Mouse (Mus musculus) neural tube, embryonic 12.5 days (tissue): Measurements from ENCODE around the gene Tmprss9. TPM values are rescaled to one million over a fixed set of nuclear protein-coding genes. Genes with fewer than 3 reads are reported as not detected.

Source experiments
- ATAC-seq: fragments of 200-750 bp; cut with Nextera tagmentation; 2 replicates; pipeline ENCODE4 v1.8.0; 2017; ENCODE audit warnings: low read depth, mild to moderate bottlenecking, moderate TSS enrichment, moderate library complexity; ENCODE audit not compliant: low FRiP score
- H3K27ac ChIP-seq: fragments of 300-500 bp; sonication (generic); 2 replicates; pipeline ENCODE4 v1.5.1; 2016
- H3K27me3 ChIP-seq: fragments of 300-500 bp; sonication (generic); replicated peaks from 2 replicates; pipeline ENCODE4 v1.6.1; 2016; ENCODE audit warnings: mild to moderate bottlenecking
- H3K36me3 ChIP-seq: fragments of 300-500 bp; sonication (generic); 2 replicates; pipeline ENCODE4 v1.6.1; 2016; ENCODE audit warnings: mild to moderate bottlenecking
- H3K4me1 ChIP-seq: fragments of 300-500 bp; sonication (generic); 2 replicates; pipeline ENCODE4 v1.6.1; 2016
- H3K4me2 ChIP-seq: fragments of 300-500 bp; sonication (generic); replicated peaks from 2 replicates; pipeline ENCODE4 v1.6.1; 2016; ENCODE audit warnings: mild to moderate bottlenecking
- H3K4me3 ChIP-seq: fragments of 300-500 bp; sonication (generic); 2 replicates; pipeline ENCODE4 v1.5.1; 2016
- H3K9ac ChIP-seq: fragments of 300-500 bp; sonication (generic); 2 replicates; pipeline ENCODE4 v1.6.1; 2016; ENCODE audit warnings: mild to moderate bottlenecking
- H3K9me3 ChIP-seq: fragments of 300-500 bp; sonication (generic); 2 replicates; pipeline ENCODE4 v1.6.1; 2016; ENCODE audit warnings: mild to moderate bottlenecking
- WGBS: fragments of 180-500 bp; shearing (Covaris S2); methylation state at CpG from one replicate; pipeline ENCODE4 v1.1.7; 2016; 5-methylcytosine and 5-hydroxymethylcytosine counted together
- polyA plus RNA-seq: library from polyadenylated mRNA; unstranded; fragments of >200 nt; fragmentation: Nextera tagmentation; extraction: Ambion mirVana; gene quantifications from 2 replicates; pipeline ENCODE4 v1.2.1, GENCODE M21; 2016

Gene Tmprss9
- polyA plus RNA-seq, 1 experiment from 2014 or later: 0.06 TPM

GRCm38 (mm10) chr10:80935698-80936097 is 64.0 kb downstream of the Tmprss9 start:
- H3K27ac ChIP-seq: no peak overlapping the region
- peak overlapping the region; percentile 57 for H3K4me2 ChIP-seq
- H3K4me3 ChIP-seq: 0 out of 2 replicates have a peak overlapping the region, but pooled peaks have one; percentile 25
- WGBS: 3% methylated on average over 17 of the region's 17 CpGs
- no peak for ATAC-seq
- peaks cover 84% of the 10 kb centered on the region for H3K4me1 ChIP-seq
- no peaks in the 10 kb centered on the region for H3K36me3 ChIP-seq
- H3K9me3 ChIP-seq: no peaks in the 10 kb centered on the region
- no peak overlapping the region for H3K9ac ChIP-seq
- peaks cover 78% of the 10 kb centered on the region for H3K27me3 ChIP-seq

DNA sequence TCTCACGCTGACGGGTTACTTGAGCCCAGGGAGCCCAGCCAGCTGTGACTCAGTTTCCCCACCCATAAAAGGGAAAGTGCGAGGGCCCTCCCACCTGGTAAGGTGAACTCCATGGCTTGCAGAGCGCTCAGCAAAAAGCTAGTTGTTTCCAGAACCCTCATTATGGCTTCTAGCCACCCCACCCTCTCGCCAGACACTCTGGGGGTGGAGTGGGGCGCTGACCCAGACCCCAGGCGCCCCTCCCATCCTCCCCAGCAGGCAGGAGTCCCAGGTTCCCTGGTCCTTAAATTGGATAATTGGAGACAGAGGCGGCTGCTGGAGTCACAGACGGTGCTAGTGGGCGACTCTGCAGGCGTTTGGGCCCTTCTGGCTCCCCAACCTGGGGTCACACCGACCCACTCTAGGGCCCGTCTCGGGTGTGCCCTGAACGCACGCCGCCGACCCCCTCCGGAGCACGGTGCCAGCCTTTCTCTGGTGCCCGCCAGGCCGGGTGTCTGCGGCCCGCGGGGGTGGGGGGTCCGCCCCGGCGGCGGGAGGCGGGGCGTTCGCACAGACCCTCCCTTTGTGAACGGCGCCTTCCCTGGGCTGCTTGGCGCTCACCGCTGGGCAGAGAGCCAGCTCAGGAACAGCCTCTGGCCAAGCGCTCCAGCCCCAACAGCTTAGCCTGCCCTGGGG is 64.6 kb downstream of the Tmprss9 start:
- Histone ChIP-seq H3K27ac (0 out of 2 replicates have a peak overlapping the region, but pooled peaks have one; percentile 11), H3K4me1 (peaks cover 80% of the 10 kb centered on the region), H3K9ac (peak overlapping the region; percentile 27; the same call in 1 of the 2 replicates), H3K4me3 (peak overlapping the region; percentile 25), H3K27me3 (peaks cover 78% of the 10 kb centered on the region), H3K9me3 (no peaks in the 10 kb centered on the region), H3K36me3 (no peaks in the 10 kb centered on the region), H3K4me2 (peak overlapping the region; percentile 57)
- peak; percentile 54 for ATAC-seq
- WGBS: under 1% methylated on average over 37 of the region's 37 CpGs

DNA sequence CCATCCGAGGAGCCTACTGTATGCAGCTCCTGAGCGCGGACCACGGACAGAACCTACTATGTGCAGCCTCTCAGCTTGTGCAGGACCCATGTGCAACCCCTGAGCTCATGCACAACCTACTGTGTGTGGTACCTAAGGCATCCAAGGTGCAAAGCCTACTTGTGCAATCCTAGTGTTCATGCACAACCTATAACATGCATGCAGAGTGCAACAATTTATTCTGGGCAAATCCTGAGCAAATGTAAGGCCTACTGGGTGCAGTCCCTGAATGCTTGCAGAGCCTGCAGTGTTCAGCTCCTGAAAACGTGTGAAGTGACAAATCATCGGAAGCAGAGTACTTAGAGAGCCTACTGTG is 65.1 kb downstream of the Tmprss9 start:
- no peak overlapping the region for H3K27ac ChIP-seq
- no peak overlapping the region for H3K4me3 ChIP-seq
- H3K36me3 ChIP-seq: no peaks in the 10 kb centered on the region
- no peak for ATAC-seq
- WGBS: 18% methylated on average over 6 of the region's 6 CpGs
- no peaks in the 10 kb centered on the region for H3K9me3 ChIP-seq
- no peak overlapping the region; the same call in 1 of the 2 replicates for H3K9ac ChIP-seq
- H3K4me1 ChIP-seq: peaks cover 75% of the 10 kb centered on the region
- H3K4me2 ChIP-seq: peak overlapping the region; percentile 57
- peaks cover 75% of the 10 kb centered on the region for H3K27me3 ChIP-seq

DNA sequence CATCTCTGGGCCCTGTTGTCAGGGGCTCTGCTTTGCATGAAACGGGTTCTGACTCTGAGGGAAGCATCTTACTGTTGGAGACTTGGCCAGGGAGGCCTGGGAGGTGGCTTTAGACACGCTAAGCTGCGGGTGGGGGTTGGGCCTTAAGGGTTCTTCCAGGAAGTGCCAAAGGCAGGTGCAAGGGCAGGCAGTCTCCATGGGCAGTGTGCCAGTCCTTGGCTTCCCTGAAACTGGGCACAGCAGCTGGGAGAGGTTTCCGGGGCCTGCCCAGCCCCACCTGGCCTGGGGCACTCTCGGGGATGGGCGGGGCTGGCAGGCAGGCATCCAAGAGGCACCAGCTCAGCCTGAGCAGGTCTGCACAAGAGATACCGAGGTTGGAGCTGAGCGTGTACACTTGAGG is 66.0 kb downstream of the Tmprss9 start:
- H3K27me3 ChIP-seq: peaks cover 66% of the 10 kb centered on the region
- H3K27ac ChIP-seq: no peak overlapping the region
- H3K4me1 ChIP-seq: peaks cover 67% of the 10 kb centered on the region
- no peak for ATAC-seq
- no peaks in the 10 kb centered on the region for H3K9me3 ChIP-seq
- no peak overlapping the region for H3K4me3 ChIP-seq
- no peaks in the 10 kb centered on the region for H3K36me3 ChIP-seq
- WGBS: 38% methylated on average over 8 of the region's 8 CpGs
- 0 out of 2 replicates have a peak overlapping the region, but pooled peaks have one; percentile 17 for H3K9ac ChIP-seq
- H3K4me2 ChIP-seq: peak overlapping the region; percentile 31

DNA sequence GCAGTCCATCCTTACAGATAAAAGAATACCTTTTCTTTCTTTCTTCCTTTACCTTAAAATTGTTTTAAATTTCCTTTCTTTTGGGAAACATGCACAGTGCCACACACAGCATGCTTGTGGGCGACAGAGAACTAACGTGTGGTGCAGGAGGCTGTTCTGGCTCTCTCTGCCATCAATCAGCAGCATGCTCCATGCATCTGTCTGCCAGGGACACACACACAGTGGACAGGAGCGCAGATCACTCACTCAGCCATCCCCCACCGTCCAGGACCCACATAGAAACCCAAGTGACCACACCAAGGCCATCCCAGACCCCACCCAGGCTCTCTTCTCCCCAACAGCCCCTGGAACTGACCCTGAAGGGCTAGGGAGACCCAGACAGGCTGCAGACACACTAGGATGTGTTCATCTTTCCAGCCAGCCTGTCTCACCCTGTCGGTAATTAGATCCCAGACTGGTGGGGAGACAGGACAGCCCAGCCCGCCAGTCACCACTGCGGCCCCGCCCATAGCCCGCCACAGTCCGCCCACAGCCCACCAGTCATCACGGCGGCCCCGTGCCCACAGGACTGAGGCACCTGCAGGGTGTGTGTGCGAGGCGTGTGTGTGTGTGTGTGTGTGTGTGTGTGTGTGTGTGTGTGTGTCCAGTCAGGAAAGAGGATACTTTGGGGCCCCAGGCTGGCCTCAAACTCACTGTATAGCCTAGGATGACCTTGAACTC is 67.3 kb downstream of the Tmprss9 start:
- Histone ChIP-seq H3K36me3 (no peaks in the 10 kb centered on the region), H3K27ac (no peak overlapping the region), H3K9me3 (no peaks in the 10 kb centered on the region), H3K27me3 (peaks cover 53% of the 10 kb centered on the region), H3K9ac (peak overlapping the region; percentile 41), H3K4me1 (peaks cover 55% of the 10 kb centered on the region), H3K4me3 (no peak overlapping the region), H3K4me2 (peak overlapping the region; percentile 64)
- WGBS: 10% methylated on average over 15 of the region's 15 CpGs
- ATAC-seq: peak; percentile 27

- Histone ChIP-seq H3K36me3 (no peaks in the 10 kb centered on the region), H3K9me3 (no peaks in the 10 kb centered on the region), H3K9ac (peak overlapping the region; percentile 47), H3K4me1 (peaks cover 55% of the 10 kb centered on the region), H3K4me3 (peak overlapping the region; percentile 28), H3K27me3 (peaks cover 46% of the 10 kb centered on the region), H3K4me2 (peak overlapping the region; percentile 64), H3K27ac (no peak overlapping the region)
- ATAC-seq: peak; percentile 31
- 7% methylated on average over 28 of the region's 28 CpGs for whole genome bisulfite sequencing
Observed at GRCm38 (mm10) chr10:80939671-80940070, 68.0 kb downstream of the Tmprss9 start.

GRCm38 (mm10) chr10:80940320-80940987 is 68.8 kb downstream of the Tmprss9 start:
- Histone ChIP-seq H3K36me3 (no peaks in the 10 kb centered on the region), H3K9ac (no peak overlapping the region), H3K4me3 (no peak overlapping the region), H3K4me2 (peak overlapping the region; percentile 64), H3K27me3 (peaks cover 39% of the 10 kb centered on the region), H3K27ac (no peak overlapping the region), H3K4me1 (peaks cover 51% of the 10 kb centered on the region), H3K9me3 (no peaks in the 10 kb centered on the region)
- WGBS: 42% methylated on average over 8 of the region's 8 CpGs
- ATAC-seq: no peak

- H3K4me3 ChIP-seq: no peak overlapping the region
Observed at GRCm38 (mm10) chr10:80940988-80941347, 69.3 kb downstream of the Tmprss9 start.

GRCm38 (mm10) chr10:80942919-80943318 is 71.3 kb downstream of the Tmprss9 start:
- H3K27ac ChIP-seq: no peak overlapping the region
- WGBS: 63% methylated on average over 8 of the region's 8 CpGs
- no peak for ATAC-seq

More at GRCm38 (mm10) chr10:80940988-80941347, 69.3 kb downstream of the Tmprss9 start:
- no peak overlapping the region for H3K9ac ChIP-seq
- no peaks in the 10 kb centered on the region for H3K9me3 ChIP-seq
- peaks cover 34% of the 10 kb centered on the region for H3K27me3 ChIP-seq
- no peak overlapping the region for H3K4me2 ChIP-seq
- peaks cover 46% of the 10 kb centered on the region for H3K4me1 ChIP-seq
- WGBS: 74% methylated on average over 2 of the region's 2 CpGs
- no peak for ATAC-seq
- H3K36me3 ChIP-seq: no peaks in the 10 kb centered on the region
- H3K27ac ChIP-seq: no peak overlapping the region

DNA sequence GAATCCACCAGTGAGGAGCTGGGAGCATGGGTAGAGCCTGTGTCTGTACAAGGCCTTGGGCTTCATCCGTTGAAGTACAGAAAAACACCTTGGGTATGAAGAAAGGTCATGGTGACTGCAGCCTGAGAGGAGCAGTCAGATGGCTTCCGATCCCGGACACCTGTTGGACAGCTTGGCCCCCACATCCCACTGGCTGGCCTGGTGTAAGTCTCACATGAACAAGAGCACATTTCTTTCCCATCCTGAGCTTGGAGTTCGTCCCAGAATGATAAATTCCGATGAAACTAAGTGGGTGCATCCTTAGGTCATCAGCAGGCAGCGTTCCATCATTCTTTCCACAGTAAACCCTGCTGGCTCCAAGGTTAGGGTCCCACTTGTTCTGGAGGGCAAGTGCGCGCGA is 72.1 kb downstream of the Tmprss9 start:
- no peaks in the 10 kb centered on the region for H3K36me3 ChIP-seq
- H3K9me3 ChIP-seq: no peaks in the 10 kb centered on the region
- WGBS: 82% methylated on average over 9 of the region's 9 CpGs
- no peak overlapping the region for H3K9ac ChIP-seq
- H3K4me3 ChIP-seq: no peak overlapping the region
- H3K4me1 ChIP-seq: peaks cover 27% of the 10 kb centered on the region
- peaks cover 9% of the 10 kb centered on the region for H3K27me3 ChIP-seq
- no peak overlapping the region for H3K4me2 ChIP-seq
- H3K27ac ChIP-seq: no peak overlapping the region
- no peak for ATAC-seq

More at GRCm38 (mm10) chr10:80942919-80943318, 71.3 kb downstream of the Tmprss9 start:
- H3K27me3 ChIP-seq: peaks cover 15% of the 10 kb centered on the region
- H3K9me3 ChIP-seq: no peaks in the 10 kb centered on the region
- no peaks in the 10 kb centered on the region for H3K36me3 ChIP-seq
- H3K4me2 ChIP-seq: no peak overlapping the region
- H3K4me1 ChIP-seq: peaks cover 32% of the 10 kb centered on the region
- no peak overlapping the region for H3K4me3 ChIP-seq
- no peak overlapping the region for H3K9ac ChIP-seq

DNA sequence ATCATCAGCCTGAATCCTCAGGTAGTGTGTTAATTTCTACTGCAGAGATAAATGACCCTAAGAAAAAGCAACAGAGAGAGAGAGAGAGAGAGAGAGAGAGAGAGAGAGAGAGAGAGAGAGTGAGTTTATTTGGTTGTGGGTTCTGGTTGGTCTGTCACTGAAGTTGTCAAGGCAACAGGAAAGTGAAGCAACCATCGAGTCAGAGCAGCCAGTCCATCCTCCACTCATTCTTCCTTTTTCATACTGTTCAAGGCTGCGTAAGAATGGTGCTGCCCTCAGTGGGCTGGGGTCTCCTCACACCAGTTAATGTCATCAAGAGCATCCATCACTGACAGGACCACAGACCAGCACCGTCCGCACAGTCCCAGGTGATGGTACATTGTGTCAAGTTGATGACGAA is 72.6 kb downstream of the Tmprss9 start:
- peaks cover 9% of the 10 kb centered on the region for H3K27me3 ChIP-seq
- H3K4me2 ChIP-seq: no peak overlapping the region
- WGBS: 86% methylated on average over 5 of the region's 5 CpGs
- H3K4me1 ChIP-seq: peaks cover 22% of the 10 kb centered on the region
- ATAC-seq: no peak
- no peak overlapping the region for H3K9ac ChIP-seq
- H3K9me3 ChIP-seq: no peaks in the 10 kb centered on the region
- H3K4me3 ChIP-seq: no peak overlapping the region
- no peak overlapping the region for H3K27ac ChIP-seq
- H3K36me3 ChIP-seq: no peaks in the 10 kb centered on the region
